Mouse (Mus musculus): ENCODE measurements at regions not wholly inside any gene's neighbourhood (a gene's known extent, or its start where the extent isn't known, plus 50 kb on each side); places are given as distances from the start of the nearest gene placed in this dataset.

- ATAC-seq (ENCODE audit: insufficient number of reproducible peaks, insufficient read depth, low FRiP score, low read depth) = no peak
- H3K4me1 ChIP-seq (ENCODE audit: control insufficient read depth, insufficient read depth, low read length) = no peaks in the 10 kb centered on the region
- no peak overlapping the region for H3K4me2 ChIP-seq (replicated peaks; ENCODE audit: low read depth, low read length)
- H3K27me3 ChIP-seq (ENCODE audit: control insufficient read depth, insufficient read depth, low read length) = no peaks in the 10 kb centered on the region
- WGBS = 69% methylated on average over 4 of the region's 4 CpGs
- H3K27ac ChIP-seq (ENCODE audit: low read length) = no peak overlapping the region
- no peak overlapping the region for H3K4me3 ChIP-seq (ENCODE audit: low read depth, low read length)
- H3K9ac ChIP-seq (replicated peaks; ENCODE audit: low read depth, low read length) = no peak overlapping the region
- no peaks in the 10 kb centered on the region for H3K36me3 ChIP-seq (ENCODE audit: control insufficient read depth, insufficient read depth, low read length)
- H3K9me3 ChIP-seq (ENCODE audit: control insufficient read depth, low read depth, low read length) = no peaks in the 10 kb centered on the region
Observed at GRCm38 (mm10) chr10:111771010-111771409, 201.5 kb upstream of the Krr1 start.

- no peak overlapping the region for H3K4me2 ChIP-seq (replicated peaks; ENCODE audit: low read depth, low read length)
- no peaks in the 10 kb centered on the region for H3K36me3 ChIP-seq (ENCODE audit: control insufficient read depth, insufficient read depth, low read length)
- no peak overlapping the region for H3K27ac ChIP-seq (ENCODE audit: low read length)
- no peak for ATAC-seq (ENCODE audit: insufficient number of reproducible peaks, insufficient read depth, low FRiP score, low read depth)
- no peaks in the 10 kb centered on the region for H3K27me3 ChIP-seq (ENCODE audit: control insufficient read depth, insufficient read depth, low read length)
- no peaks in the 10 kb centered on the region for H3K9me3 ChIP-seq (ENCODE audit: control insufficient read depth, low read depth, low read length)
- H3K4me1 ChIP-seq (ENCODE audit: control insufficient read depth, insufficient read depth, low read length) = no peaks in the 10 kb centered on the region
- no peak overlapping the region for H3K4me3 ChIP-seq (ENCODE audit: low read depth, low read length)
- no peak overlapping the region for H3K9ac ChIP-seq (replicated peaks; ENCODE audit: low read depth, low read length)
Observed at GRCm38 (mm10) chr10:111777559-111777958, 194.9 kb upstream of the Krr1 start.

GRCm38 (mm10) chr10:111778111-111778510 is 194.4 kb upstream of the Krr1 start:
- H3K36me3 ChIP-seq (ENCODE audit: control insufficient read depth, insufficient read depth, low read length) = no peaks in the 10 kb centered on the region
- no peak overlapping the region for H3K27ac ChIP-seq (ENCODE audit: low read length)
- no peaks in the 10 kb centered on the region for H3K27me3 ChIP-seq (ENCODE audit: control insufficient read depth, insufficient read depth, low read length)
- H3K4me1 ChIP-seq (ENCODE audit: control insufficient read depth, insufficient read depth, low read length) = no peaks in the 10 kb centered on the region
- no peak for ATAC-seq (ENCODE audit: insufficient number of reproducible peaks, insufficient read depth, low FRiP score, low read depth)
- no peak overlapping the region for H3K4me3 ChIP-seq (ENCODE audit: low read depth, low read length)
- H3K9me3 ChIP-seq (ENCODE audit: control insufficient read depth, low read depth, low read length) = no peaks in the 10 kb centered on the region
- H3K4me2 ChIP-seq (replicated peaks; ENCODE audit: low read depth, low read length) = no peak overlapping the region
- no peak overlapping the region for H3K9ac ChIP-seq (replicated peaks; ENCODE audit: low read depth, low read length)
- 84% methylated on average over 5 of the region's 5 CpGs for WGBS

- Histone ChIP-seq H3K9ac (replicated peaks; ENCODE audit: low read depth, low read length) (no peak overlapping the region), H3K27ac (ENCODE audit: low read length) (no peak overlapping the region), H3K4me2 (replicated peaks; ENCODE audit: low read depth, low read length) (no peak overlapping the region), H3K36me3 (ENCODE audit: control insufficient read depth, insufficient read depth, low read length) (no peaks in the 10 kb centered on the region), H3K4me1 (ENCODE audit: control insufficient read depth, insufficient read depth, low read length) (no peaks in the 10 kb centered on the region), H3K9me3 (ENCODE audit: control insufficient read depth, low read depth, low read length) (no peaks in the 10 kb centered on the region), H3K27me3 (ENCODE audit: control insufficient read depth, insufficient read depth, low read length) (no peaks in the 10 kb centered on the region), H3K4me3 (ENCODE audit: low read depth, low read length) (no peak overlapping the region)
- ATAC-seq (ENCODE audit: insufficient number of reproducible peaks, insufficient read depth, low FRiP score, low read depth) = no peak
- 89% methylated on average over 7 of the region's 7 CpGs for WGBS
Observed at GRCm38 (mm10) chr10:111779956-111780355, 192.5 kb upstream of the Krr1 start.

GRCm38 (mm10) chr10:111782195-111782810 is 190.2 kb upstream of the Krr1 start:
- Histone ChIP-seq H3K9me3 (ENCODE audit: control insufficient read depth, low read depth, low read length) (no peaks in the 10 kb centered on the region), H3K9ac (replicated peaks; ENCODE audit: low read depth, low read length) (no peak overlapping the region), H3K36me3 (ENCODE audit: control insufficient read depth, insufficient read depth, low read length) (no peaks in the 10 kb centered on the region), H3K4me3 (ENCODE audit: low read depth, low read length) (no peak overlapping the region), H3K4me2 (replicated peaks; ENCODE audit: low read depth, low read length) (no peak overlapping the region), H3K27ac (ENCODE audit: low read length) (no peak overlapping the region), H3K4me1 (ENCODE audit: control insufficient read depth, insufficient read depth, low read length) (no peaks in the 10 kb centered on the region), H3K27me3 (ENCODE audit: control insufficient read depth, insufficient read depth, low read length) (no peaks in the 10 kb centered on the region)
- 88% methylated on average over 22 of the region's 22 CpGs for WGBS
- no peak for ATAC-seq (ENCODE audit: insufficient number of reproducible peaks, insufficient read depth, low FRiP score, low read depth)

- no peaks in the 10 kb centered on the region for H3K36me3 ChIP-seq (ENCODE audit: control insufficient read depth, insufficient read depth, low read length)
- H3K4me2 ChIP-seq (replicated peaks; ENCODE audit: low read depth, low read length) = no peak overlapping the region
- no peak overlapping the region for H3K27ac ChIP-seq (ENCODE audit: low read length)
- no peaks in the 10 kb centered on the region for H3K9me3 ChIP-seq (ENCODE audit: control insufficient read depth, low read depth, low read length)
- H3K4me3 ChIP-seq (ENCODE audit: low read depth, low read length) = no peak overlapping the region
- no peaks in the 10 kb centered on the region for H3K4me1 ChIP-seq (ENCODE audit: control insufficient read depth, insufficient read depth, low read length)
- H3K9ac ChIP-seq (replicated peaks; ENCODE audit: low read depth, low read length) = no peak overlapping the region
- ATAC-seq (ENCODE audit: insufficient number of reproducible peaks, insufficient read depth, low FRiP score, low read depth) = no peak
- 76% methylated on average over 3 of the region's 3 CpGs for WGBS
- H3K27me3 ChIP-seq (ENCODE audit: control insufficient read depth, insufficient read depth, low read length) = no peaks in the 10 kb centered on the region
Observed at GRCm38 (mm10) chr10:111783496-111783895, 189.0 kb upstream of the Krr1 start.

- no peaks in the 10 kb centered on the region for H3K9me3 ChIP-seq (ENCODE audit: control insufficient read depth, low read depth, low read length)
- no peak overlapping the region for H3K4me2 ChIP-seq (replicated peaks; ENCODE audit: low read depth, low read length)
- H3K27ac ChIP-seq (ENCODE audit: low read length) = no peak overlapping the region
- no peak for ATAC-seq (ENCODE audit: insufficient number of reproducible peaks, insufficient read depth, low FRiP score, low read depth)
- 51% methylated on average over 12 of the region's 12 CpGs for WGBS
- no peaks in the 10 kb centered on the region for H3K4me1 ChIP-seq (ENCODE audit: control insufficient read depth, insufficient read depth, low read length)
- H3K36me3 ChIP-seq (ENCODE audit: control insufficient read depth, insufficient read depth, low read length) = no peaks in the 10 kb centered on the region
- H3K9ac ChIP-seq (replicated peaks; ENCODE audit: low read depth, low read length) = no peak overlapping the region
- no peaks in the 10 kb centered on the region for H3K27me3 ChIP-seq (ENCODE audit: control insufficient read depth, insufficient read depth, low read length)
- no peak overlapping the region for H3K4me3 ChIP-seq (ENCODE audit: low read depth, low read length)
Observed at GRCm38 (mm10) chr10:111784065-111784853, 188.2 kb upstream of the Krr1 start.

GRCm38 (mm10) chr10:111787175-111787574 is 185.3 kb upstream of the Krr1 start:
- no peaks in the 10 kb centered on the region for H3K4me1 ChIP-seq (ENCODE audit: control insufficient read depth, insufficient read depth, low read length)
- H3K27ac ChIP-seq (ENCODE audit: low read length) = no peak overlapping the region
- H3K36me3 ChIP-seq (ENCODE audit: control insufficient read depth, insufficient read depth, low read length) = no peaks in the 10 kb centered on the region
- H3K27me3 ChIP-seq (ENCODE audit: control insufficient read depth, insufficient read depth, low read length) = no peaks in the 10 kb centered on the region
- no peaks in the 10 kb centered on the region for H3K9me3 ChIP-seq (ENCODE audit: control insufficient read depth, low read depth, low read length)
- 61% methylated on average over 9 of the region's 9 CpGs for WGBS
- H3K9ac ChIP-seq (replicated peaks; ENCODE audit: low read depth, low read length) = no peak overlapping the region
- no peak for ATAC-seq (ENCODE audit: insufficient number of reproducible peaks, insufficient read depth, low FRiP score, low read depth)
- H3K4me3 ChIP-seq (ENCODE audit: low read depth, low read length) = no peak overlapping the region
- H3K4me2 ChIP-seq (replicated peaks; ENCODE audit: low read depth, low read length) = no peak overlapping the region

- 88% methylated on average over 9 of the region's 9 CpGs for WGBS
- Histone ChIP-seq H3K4me3 (ENCODE audit: low read depth, low read length) (no peak overlapping the region), H3K27ac (ENCODE audit: low read length) (no peak overlapping the region), H3K36me3 (ENCODE audit: control insufficient read depth, insufficient read depth, low read length) (no peaks in the 10 kb centered on the region), H3K4me1 (ENCODE audit: control insufficient read depth, insufficient read depth, low read length) (no peaks in the 10 kb centered on the region), H3K4me2 (replicated peaks; ENCODE audit: low read depth, low read length) (no peak overlapping the region), H3K9ac (replicated peaks; ENCODE audit: low read depth, low read length) (no peak overlapping the region), H3K9me3 (ENCODE audit: control insufficient read depth, low read depth, low read length) (no peaks in the 10 kb centered on the region), H3K27me3 (ENCODE audit: control insufficient read depth, insufficient read depth, low read length) (no peaks in the 10 kb centered on the region)
- ATAC-seq (ENCODE audit: insufficient number of reproducible peaks, insufficient read depth, low FRiP score, low read depth) = no peak
Observed at GRCm38 (mm10) chr10:111789264-111789663, 183.2 kb upstream of the Krr1 start.

Measured in stomach, embryonic 14.5 days (tissue).